Mouse (Mus musculus): ENCODE measurements at regions not wholly inside any gene's neighbourhood (a gene's known extent, or its start where the extent isn't known, plus 50 kb on each side); places are given as distances from the start of the nearest gene placed in this dataset.

GRCm38 (mm10) chr7:128860709-128861108, 116.0 kb downstream of the Sec23ip start:
- H3K4me3 ChIP-seq (replicated peaks; ENCODE audit: insufficient read depth, low read depth, low read length) = no peak overlapping the region
- no peaks in the 10 kb centered on the region for H3K4me1 ChIP-seq (ENCODE audit: control insufficient read depth, insufficient read depth, low read length)
- 14% methylated on average over 4 of the region's 4 CpGs for WGBS
- H3K27ac ChIP-seq (ENCODE audit: insufficient read depth, low read length) = no peak overlapping the region
- TF ChIP-seq CTCF (IDR thresholded peaks at IDR 0.05; ENCODE audit: borderline replicate concordance, insufficient read depth, low read depth, low read length) = no peak
- no peak for TF ChIP-seq POLR2A (IDR thresholded peaks at IDR 0.05; ENCODE audit: borderline replicate concordance, insufficient read depth, low read length)
- H3K27me3 ChIP-seq (ENCODE audit: control insufficient read depth, insufficient read depth, low read length) = no peaks in the 10 kb centered on the region
- peak in 1 of 2 experiments; percentile 6 for DNase-seq

- no peak for TF ChIP-seq POLR2A (IDR thresholded peaks at IDR 0.05; ENCODE audit: borderline replicate concordance, insufficient read depth, low read length)
- TF ChIP-seq CTCF (IDR thresholded peaks at IDR 0.05; ENCODE audit: borderline replicate concordance, insufficient read depth, low read depth, low read length) = no peak
- Histone ChIP-seq H3K27me3 (ENCODE audit: control insufficient read depth, insufficient read depth, low read length) (no peaks in the 10 kb centered on the region), H3K4me3 (replicated peaks; ENCODE audit: insufficient read depth, low read depth, low read length) (no peak overlapping the region), H3K27ac (ENCODE audit: insufficient read depth, low read length) (no peak overlapping the region), H3K4me1 (ENCODE audit: control insufficient read depth, insufficient read depth, low read length) (no peaks in the 10 kb centered on the region)
- WGBS = 88% methylated on average over 8 of the region's 8 CpGs
- DNase-seq = no peak
Measured at GRCm38 (mm10) chr7:128861376-128861775, 116.6 kb downstream of the Sec23ip start.

GRCm38 (mm10) chr7:128868799-128869198, 124.1 kb downstream of the Sec23ip start:
- Histone ChIP-seq H3K4me1 (ENCODE audit: control insufficient read depth, insufficient read depth, low read length) (no peaks in the 10 kb centered on the region), H3K4me3 (replicated peaks; ENCODE audit: insufficient read depth, low read depth, low read length) (no peak overlapping the region), H3K27me3 (ENCODE audit: control insufficient read depth, insufficient read depth, low read length) (no peaks in the 10 kb centered on the region), H3K27ac (ENCODE audit: insufficient read depth, low read length) (no peak overlapping the region)
- 82% methylated on average over 2 of the region's 2 CpGs for WGBS
- no peak for DNase-seq
- TF ChIP-seq POLR2A (IDR thresholded peaks at IDR 0.05; ENCODE audit: borderline replicate concordance, insufficient read depth, low read length) (no peak), CTCF (IDR thresholded peaks at IDR 0.05; ENCODE audit: borderline replicate concordance, insufficient read depth, low read depth, low read length) (no peak)

GRCm38 (mm10) chr7:128884015-128884414, 139.3 kb downstream of the Sec23ip start:
- no peak for DNase-seq
- TF ChIP-seq POLR2A (IDR thresholded peaks at IDR 0.05; ENCODE audit: borderline replicate concordance, insufficient read depth, low read length) (no peak), CTCF (IDR thresholded peaks at IDR 0.05; ENCODE audit: borderline replicate concordance, insufficient read depth, low read depth, low read length) (no peak)
- 70% methylated on average over 3 of the region's 3 CpGs for WGBS
- no peak overlapping the region for H3K4me3 ChIP-seq (replicated peaks; ENCODE audit: insufficient read depth, low read depth, low read length)
- no peaks in the 10 kb centered on the region for H3K4me1 ChIP-seq (ENCODE audit: control insufficient read depth, insufficient read depth, low read length)
- H3K27ac ChIP-seq (ENCODE audit: insufficient read depth, low read length) = no peak overlapping the region
- no peaks in the 10 kb centered on the region for H3K27me3 ChIP-seq (ENCODE audit: control insufficient read depth, insufficient read depth, low read length)

- 54% methylated on average over 4 of the region's 4 CpGs for WGBS
- Histone ChIP-seq H3K4me3 (replicated peaks; ENCODE audit: insufficient read depth, low read depth, low read length) (no peak overlapping the region), H3K4me1 (ENCODE audit: control insufficient read depth, insufficient read depth, low read length) (no peaks in the 10 kb centered on the region), H3K27me3 (ENCODE audit: control insufficient read depth, insufficient read depth, low read length) (no peaks in the 10 kb centered on the region), H3K27ac (ENCODE audit: insufficient read depth, low read length) (no peak overlapping the region)
- no peak for DNase-seq
- TF ChIP-seq POLR2A (IDR thresholded peaks at IDR 0.05; ENCODE audit: borderline replicate concordance, insufficient read depth, low read length) = no peak
Measured at GRCm38 (mm10) chr7:128885551-128885950, 140.8 kb downstream of the Sec23ip start.

- no peak overlapping the region for H3K27ac ChIP-seq (ENCODE audit: insufficient read depth, low read length)
- WGBS = 72% methylated on average over 4 of the region's 4 CpGs
- no peak for TF ChIP-seq POLR2A (IDR thresholded peaks at IDR 0.05; ENCODE audit: borderline replicate concordance, insufficient read depth, low read length)
- no peak for TF ChIP-seq CTCF (IDR thresholded peaks at IDR 0.05; ENCODE audit: borderline replicate concordance, insufficient read depth, low read depth, low read length)
Measured at GRCm38 (mm10) chr7:128910134-128910533, 165.4 kb downstream of the Sec23ip start.

GRCm38 (mm10) chr7:128937976-128938730, 193.4 kb downstream of the Sec23ip start:
- 15% methylated on average over 6 of the region's 6 CpGs for WGBS
- Histone ChIP-seq H3K4me3 (replicated peaks; ENCODE audit: insufficient read depth, low read depth, low read length) (no peak overlapping the region), H3K27ac (ENCODE audit: insufficient read depth, low read length) (no peak overlapping the region), H3K27me3 (ENCODE audit: control insufficient read depth, insufficient read depth, low read length) (no peaks in the 10 kb centered on the region; the same call in 1 of the 2 replicates), H3K4me1 (ENCODE audit: control insufficient read depth, insufficient read depth, low read length) (no peaks in the 10 kb centered on the region)
- no peak for TF ChIP-seq CTCF (IDR thresholded peaks at IDR 0.05; ENCODE audit: borderline replicate concordance, insufficient read depth, low read depth, low read length)
- no peak for TF ChIP-seq POLR2A (IDR thresholded peaks at IDR 0.05; ENCODE audit: borderline replicate concordance, insufficient read depth, low read length)
- no peak for DNase-seq

More at GRCm38 (mm10) chr7:128910134-128910533, 165.4 kb downstream of the Sec23ip start:
- no peaks in the 10 kb centered on the region for H3K4me1 ChIP-seq (ENCODE audit: control insufficient read depth, insufficient read depth, low read length)
- no peaks in the 10 kb centered on the region; the same call in 1 of the 2 replicates for H3K27me3 ChIP-seq (ENCODE audit: control insufficient read depth, insufficient read depth, low read length)
- H3K4me3 ChIP-seq (replicated peaks; ENCODE audit: insufficient read depth, low read depth, low read length) = no peak overlapping the region
- no peak for DNase-seq

GRCm38 (mm10) chr7:128960575-128960974, 215.8 kb downstream of the Sec23ip start:
- TF ChIP-seq POLR2A (IDR thresholded peaks at IDR 0.05; ENCODE audit: borderline replicate concordance, insufficient read depth, low read length) (no peak), CTCF (IDR thresholded peaks at IDR 0.05; ENCODE audit: borderline replicate concordance, insufficient read depth, low read depth, low read length) (no peak)
- Histone ChIP-seq H3K27me3 (ENCODE audit: control insufficient read depth, insufficient read depth, low read length) (no peaks in the 10 kb centered on the region), H3K4me3 (replicated peaks; ENCODE audit: insufficient read depth, low read depth, low read length) (no peak overlapping the region), H3K27ac (ENCODE audit: insufficient read depth, low read length) (no peak overlapping the region), H3K4me1 (ENCODE audit: control insufficient read depth, insufficient read depth, low read length) (no peaks in the 10 kb centered on the region)
- no peak for DNase-seq
- WGBS = 12% methylated on average over 5 of the region's 5 CpGs

Measured in cerebellum, adult 2 months (tissue).